ENCODE assay signal across 8 mouse cellular contexts in the genomic region with DNA sequence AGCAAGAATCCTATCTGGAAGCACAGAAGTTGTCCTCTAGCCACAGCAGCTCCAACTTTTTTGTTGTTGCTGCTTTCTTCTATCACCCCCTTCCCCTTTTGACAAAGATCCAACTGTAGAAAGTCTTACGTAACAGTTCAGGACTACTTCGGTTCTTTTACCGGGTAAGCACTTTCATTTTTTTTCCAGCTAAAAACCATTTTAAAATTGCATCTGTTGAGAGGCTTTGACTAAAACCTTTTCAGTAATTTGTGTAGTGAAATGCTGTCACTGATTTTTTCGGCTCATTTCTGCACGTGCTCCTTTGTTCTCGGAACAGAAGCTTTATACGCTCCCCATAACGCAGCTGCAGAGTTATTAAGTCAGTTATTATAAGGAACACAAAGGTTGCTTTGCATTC.
DNase-seq lines count a peak whose midpoint lies in the region; ATAC-seq and TF ChIP-seq lines count a peak whose summit lies in the region.

No protein-coding gene starts in this region.

- peak overlapping the region; percentile 99 for H3K27ac ChIP-seq in heart, embryonic 11.5 days (ENCODE audit: low read depth, low read length)
- H3K27ac ChIP-seq in heart, postnatal 0 days (ENCODE audit: low read depth), result peak overlapping the region; percentile 97
- peak overlapping the region; percentile 79; the same call in 1 of the 2 replicates for H3K27ac ChIP-seq in liver, embryonic 16.5 days (ENCODE audit: low read length)
- peak overlapping the region; percentile 91 for H3K27ac ChIP-seq in stomach, embryonic 15.5 days

- peaks cover 8% of the 10 kb centered on the region for H3K4me1 ChIP-seq in heart, embryonic 11.5 days (ENCODE audit: control insufficient read depth, insufficient read depth, low read length)
- peaks cover 5% of the 10 kb centered on the region; the same call in 1 of the 2 replicates for H3K4me1 ChIP-seq in heart, postnatal 0 days (ENCODE audit: control insufficient read depth, insufficient read depth)
- peaks cover 9% of the 10 kb centered on the region for H3K4me1 ChIP-seq in liver, embryonic 16.5 days (ENCODE audit: control insufficient read depth, low read depth, low read length)
- peaks cover 7% of the 10 kb centered on the region; the same call in 1 of the 2 replicates for H3K4me1 ChIP-seq in stomach, embryonic 15.5 days

- H3K27me3 ChIP-seq in heart, embryonic 11.5 days (ENCODE audit: control insufficient read depth, insufficient read depth, low read length), result no peaks in the 10 kb centered on the region
- H3K27me3 ChIP-seq in heart, postnatal 0 days (ENCODE audit: control insufficient read depth, insufficient read depth, low read length), result no peaks in the 10 kb centered on the region
- no peaks in the 10 kb centered on the region for H3K27me3 ChIP-seq in liver, embryonic 16.5 days (ENCODE audit: control insufficient read depth, insufficient read depth, low read depth, low read length)
- H3K27me3 ChIP-seq in stomach, embryonic 15.5 days (replicated peaks), result no peaks in the 10 kb centered on the region

- DNase-seq in heart, adult 18-20 months, result no peak
- DNase-seq in brain, adult 2 months (ENCODE audit: low read depth, low spot score), result peak; percentile 32
- DNase-seq in heart, postnatal 0 days (ENCODE audit: low spot score), result peak; percentile 55
- no peak for DNase-seq in right cerebral cortex, postnatal 14 days
- no peak for DNase-seq in urinary bladder, postnatal 4 days (ENCODE audit: low spot score in 2 of 2)

- no peak for TF ChIP-seq EP300 in heart, postnatal 0 days (IDR thresholded peaks at IDR 0.05; ENCODE audit: low read depth)

- H3K4me2 ChIP-seq in heart, embryonic 11.5 days, result peak overlapping the region; percentile 62
- H3K4me2 ChIP-seq in heart, postnatal 0 days (ENCODE audit: low read depth, low read length), result peak overlapping the region; percentile 81
- H3K4me2 ChIP-seq in liver, embryonic 16.5 days (ENCODE audit: low read depth, low read length), result peak overlapping the region; percentile 78
- peak overlapping the region; percentile 65 for H3K4me2 ChIP-seq in stomach, embryonic 15.5 days

- H3K4me3 ChIP-seq in heart, embryonic 11.5 days (ENCODE audit: low read depth, low read length), result peak overlapping the region; percentile 46
- peak overlapping the region; percentile 67 for H3K4me3 ChIP-seq in heart, postnatal 0 days (ENCODE audit: low read depth, low read length)
- peak overlapping the region; percentile 63 for H3K4me3 ChIP-seq in liver, embryonic 16.5 days (ENCODE audit: low read depth, low read length)
- peak overlapping the region; percentile 54 for H3K4me3 ChIP-seq in stomach, embryonic 15.5 days (replicated peaks)

- peak; percentile 3; the same call in 1 of the 2 replicates for ATAC-seq in heart, embryonic 11.5 days (replicated peaks; ENCODE audit: insufficient number of reproducible peaks, low FRiP score, low TSS enrichment)
- peak; percentile 38 for ATAC-seq in heart, postnatal 0 days (ENCODE audit: insufficient read depth, low read depth)
- ATAC-seq in liver, embryonic 16.5 days (ENCODE audit: low read depth), result no peak
- ATAC-seq in stomach, embryonic 15.5 days (ENCODE audit: insufficient read depth, low FRiP score, low read depth), result no peak

- no peaks in the 10 kb centered on the region for H3K9me3 ChIP-seq in heart, embryonic 11.5 days (replicated peaks; ENCODE audit: control insufficient read depth, low read length)
- no peaks in the 10 kb centered on the region for H3K9me3 ChIP-seq in heart, postnatal 0 days (replicated peaks; ENCODE audit: control insufficient read depth, low read length)
- H3K9me3 ChIP-seq in liver, embryonic 16.5 days (replicated peaks; ENCODE audit: control insufficient read depth, low read length), result no peaks in the 10 kb centered on the region
- no peaks in the 10 kb centered on the region for H3K9me3 ChIP-seq in stomach, embryonic 15.5 days

- H3K9ac ChIP-seq in heart, embryonic 11.5 days (ENCODE audit: low read depth, low read length), result peak overlapping the region; percentile 84
- peak overlapping the region; percentile 80 for H3K9ac ChIP-seq in heart, postnatal 0 days (replicated peaks; ENCODE audit: low read depth, low read length)
- H3K9ac ChIP-seq in liver, embryonic 16.5 days (ENCODE audit: low read depth, low read length), result no peak overlapping the region
- H3K9ac ChIP-seq in stomach, embryonic 15.5 days, result no peak overlapping the region; the same call in 1 of the 2 replicates

- no peaks in the 10 kb centered on the region for H3K36me3 ChIP-seq in heart, embryonic 11.5 days (ENCODE audit: control insufficient read depth, insufficient read depth, low read length)
- H3K36me3 ChIP-seq in heart, postnatal 0 days (replicated peaks; ENCODE audit: control insufficient read depth, insufficient read depth, low read length), result no peaks in the 10 kb centered on the region
- no peaks in the 10 kb centered on the region for H3K36me3 ChIP-seq in liver, embryonic 16.5 days (ENCODE audit: control insufficient read depth, insufficient read depth)
- no peaks in the 10 kb centered on the region for H3K36me3 ChIP-seq in stomach, embryonic 15.5 days

- 50% methylated on average over 8 of the region's 8 CpGs for WGBS in heart, embryonic 11.5 days (ENCODE audit: insufficient replicate concordance)
- 2% methylated on average over 8 of the region's 8 CpGs for WGBS in heart, postnatal 0 days
- 10% methylated on average over 8 of the region's 8 CpGs for WGBS in liver, embryonic 16.5 days (ENCODE audit: insufficient replicate concordance)
- 3% methylated on average over 8 of the region's 8 CpGs for WGBS in stomach, embryonic 15.5 days

- TF ChIP-seq CTCF in heart, postnatal 0 days (IDR thresholded peaks at IDR 0.05; ENCODE audit: low read depth), result no peak

Comparison
In these comparisons a context has a peak if more than half of its experiments do, and no peak if none do; other contexts are left out.
1. DNase-seq: peak in brain, adult 2 months (single experiment) and heart, postnatal 0 days (single experiment); none in heart, adult 18-20 months (0 of 2), right cerebral cortex, postnatal 14 days (single experiment) and urinary bladder, postnatal 4 days (0 of 2).
2. ATAC-seq: peak in heart, embryonic 11.5 days (single experiment) and heart, postnatal 0 days (single experiment); none in liver, embryonic 16.5 days (single experiment) and stomach, embryonic 15.5 days (single experiment).
3. H3K9ac ChIP-seq: peak in heart, embryonic 11.5 days (single experiment) and heart, postnatal 0 days (single experiment); none in liver, embryonic 16.5 days (single experiment) and stomach, embryonic 15.5 days (single experiment).
4. Peak in every context shown above with its lines, with median percentiles within 50 percentile points of each other: H3K27ac ChIP-seq, H3K4me2 ChIP-seq and H3K4me3 ChIP-seq.